Mouse (Mus musculus): ENCODE measurements at regions not wholly inside any gene's neighbourhood (a gene's known extent, or its start where the extent isn't known, plus 50 kb on each side); places are given as distances from the start of the nearest gene placed in this dataset.

- no peaks in the 10 kb centered on the region for H3K27me3 ChIP-seq
- ATAC-seq (ENCODE audit: low read depth) = no peak
- H3K36me3 ChIP-seq = no peaks in the 10 kb centered on the region
- H3K9ac ChIP-seq = no peak overlapping the region
- no peak for DNase-seq
- WGBS (ENCODE audit: insufficient replicate concordance) = 55% methylated on average over 5 of the region's 5 CpGs
- H3K27ac ChIP-seq = no peak overlapping the region
- H3K4me3 ChIP-seq (replicated peaks) = no peak overlapping the region
- H3K4me1 ChIP-seq (replicated peaks) = no peaks in the 10 kb centered on the region
- H3K4me2 ChIP-seq = no peak overlapping the region
- H3K9me3 ChIP-seq (replicated peaks) = no peaks in the 10 kb centered on the region
Measured at GRCm38 (mm10) chr9:101714805-101715204, 146.8 kb upstream of the 9630041A04Rik start.

- no peaks in the 10 kb centered on the region for H3K36me3 ChIP-seq
- no peak overlapping the region for H3K9ac ChIP-seq
- H3K4me1 ChIP-seq (replicated peaks) = no peaks in the 10 kb centered on the region
- no peaks in the 10 kb centered on the region for H3K27me3 ChIP-seq
- 60% methylated on average over 8 of the region's 8 CpGs for WGBS (ENCODE audit: insufficient replicate concordance)
- H3K4me3 ChIP-seq (replicated peaks) = no peak overlapping the region
- DNase-seq = no peak
- ATAC-seq (ENCODE audit: low read depth) = no peak
- H3K4me2 ChIP-seq = no peak overlapping the region
- H3K9me3 ChIP-seq (replicated peaks) = no peaks in the 10 kb centered on the region
- no peak overlapping the region for H3K27ac ChIP-seq
Measured at GRCm38 (mm10) chr9:101710611-101711071, 151.0 kb upstream of the 9630041A04Rik start.

GRCm38 (mm10) chr9:101700368-101700767 lies 161.3 kb upstream of the 9630041A04Rik start:
- Histone ChIP-seq H3K36me3 (no peaks in the 10 kb centered on the region), H3K4me1 (replicated peaks) (no peaks in the 10 kb centered on the region), H3K27me3 (no peaks in the 10 kb centered on the region), H3K9ac (no peak overlapping the region), H3K27ac (no peak overlapping the region), H3K9me3 (replicated peaks) (no peaks in the 10 kb centered on the region), H3K4me3 (replicated peaks) (no peak overlapping the region), H3K4me2 (no peak overlapping the region)
- 63% methylated on average over 7 of the region's 7 CpGs for WGBS (ENCODE audit: insufficient replicate concordance)
- DNase-seq = no peak
- ATAC-seq (ENCODE audit: low read depth) = no peak

GRCm38 (mm10) chr9:101694054-101694453 lies 167.6 kb upstream of the 9630041A04Rik start:
- Histone ChIP-seq H3K4me2 (no peak overlapping the region), H3K4me1 (replicated peaks) (no peaks in the 10 kb centered on the region), H3K27ac (no peak overlapping the region), H3K36me3 (no peaks in the 10 kb centered on the region), H3K9ac (no peak overlapping the region), H3K27me3 (no peaks in the 10 kb centered on the region), H3K4me3 (replicated peaks) (no peak overlapping the region), H3K9me3 (replicated peaks) (no peaks in the 10 kb centered on the region)
- WGBS (ENCODE audit: insufficient replicate concordance) = 68% methylated on average over 5 of the region's 5 CpGs
- no peak for DNase-seq
- ATAC-seq (ENCODE audit: low read depth) = no peak

GRCm38 (mm10) chr9:101691336-101691735 lies 170.3 kb upstream of the 9630041A04Rik start:
- Histone ChIP-seq H3K4me3 (replicated peaks) (no peak overlapping the region), H3K36me3 (no peaks in the 10 kb centered on the region), H3K27ac (no peak overlapping the region), H3K4me2 (no peak overlapping the region), H3K9ac (no peak overlapping the region), H3K9me3 (replicated peaks) (no peaks in the 10 kb centered on the region), H3K27me3 (no peaks in the 10 kb centered on the region), H3K4me1 (replicated peaks) (no peaks in the 10 kb centered on the region)
- no peak for ATAC-seq (ENCODE audit: low read depth)
- DNase-seq = no peak
- 68% methylated on average over 6 of the region's 6 CpGs for WGBS (ENCODE audit: insufficient replicate concordance)

GRCm38 (mm10) chr9:101690916-101691315 lies 170.7 kb upstream of the 9630041A04Rik start:
- no peak for ATAC-seq (ENCODE audit: low read depth)
- Histone ChIP-seq H3K4me3 (replicated peaks) (no peak overlapping the region), H3K27me3 (no peaks in the 10 kb centered on the region), H3K27ac (no peak overlapping the region), H3K36me3 (no peaks in the 10 kb centered on the region), H3K4me2 (no peak overlapping the region), H3K4me1 (replicated peaks) (no peaks in the 10 kb centered on the region), H3K9me3 (replicated peaks) (no peaks in the 10 kb centered on the region), H3K9ac (no peak overlapping the region)
- no peak for DNase-seq
- WGBS (ENCODE audit: insufficient replicate concordance) = 61% methylated on average over 7 of the region's 7 CpGs

- H3K36me3 ChIP-seq = no peaks in the 10 kb centered on the region
- no peaks in the 10 kb centered on the region for H3K9me3 ChIP-seq (replicated peaks)
- H3K4me1 ChIP-seq (replicated peaks) = no peaks in the 10 kb centered on the region
- DNase-seq (no peak), ATAC-seq (ENCODE audit: low read depth) (no peak)
- H3K27ac ChIP-seq = no peak overlapping the region
- H3K27me3 ChIP-seq = no peaks in the 10 kb centered on the region
- H3K9ac ChIP-seq = no peak overlapping the region
- no peak overlapping the region for H3K4me3 ChIP-seq (replicated peaks)
- WGBS (ENCODE audit: insufficient replicate concordance) = 27% methylated on average over 12 of the region's 12 CpGs
- no peak overlapping the region for H3K4me2 ChIP-seq
Measured at GRCm38 (mm10) chr9:101690402-101690861, 171.2 kb upstream of the 9630041A04Rik start.

GRCm38 (mm10) chr9:101689532-101690401 lies 171.9 kb upstream of the 9630041A04Rik start:
- DNase-seq (peak; percentile 22), ATAC-seq (ENCODE audit: low read depth) (no peak)
- Histone ChIP-seq H3K27me3 (no peaks in the 10 kb centered on the region), H3K4me2 (no peak overlapping the region), H3K36me3 (no peaks in the 10 kb centered on the region), H3K27ac (no peak overlapping the region), H3K4me3 (replicated peaks) (no peak overlapping the region), H3K9me3 (replicated peaks) (no peaks in the 10 kb centered on the region), H3K4me1 (replicated peaks) (no peaks in the 10 kb centered on the region), H3K9ac (no peak overlapping the region)
- 15% methylated on average over 11 of the region's 11 CpGs for WGBS (ENCODE audit: insufficient replicate concordance)

- Histone ChIP-seq H3K9me3 (replicated peaks) (no peaks in the 10 kb centered on the region), H3K27me3 (no peaks in the 10 kb centered on the region), H3K4me3 (replicated peaks) (no peak overlapping the region), H3K4me2 (no peak overlapping the region), H3K36me3 (no peaks in the 10 kb centered on the region), H3K4me1 (replicated peaks) (no peaks in the 10 kb centered on the region), H3K9ac (no peak overlapping the region), H3K27ac (no peak overlapping the region)
- 57% methylated on average over 6 of the region's 6 CpGs for WGBS (ENCODE audit: insufficient replicate concordance)
- ATAC-seq (ENCODE audit: low read depth) = no peak
- DNase-seq = no peak
Measured at GRCm38 (mm10) chr9:101687226-101687625, 174.4 kb upstream of the 9630041A04Rik start.

- Histone ChIP-seq H3K9me3 (replicated peaks) (no peaks in the 10 kb centered on the region), H3K36me3 (no peaks in the 10 kb centered on the region), H3K27ac (no peak overlapping the region), H3K4me2 (no peak overlapping the region), H3K4me3 (replicated peaks) (no peak overlapping the region), H3K9ac (no peak overlapping the region), H3K4me1 (replicated peaks) (no peaks in the 10 kb centered on the region), H3K27me3 (no peaks in the 10 kb centered on the region)
- DNase-seq (no peak), ATAC-seq (ENCODE audit: low read depth) (no peak)
- 52% methylated on average over 2 of the region's 2 CpGs for WGBS (ENCODE audit: insufficient replicate concordance)
Measured at GRCm38 (mm10) chr9:101677563-101677962, 184.1 kb upstream of the 9630041A04Rik start.

GRCm38 (mm10) chr9:101670111-101670510 lies 191.5 kb upstream of the 9630041A04Rik start:
- no peak overlapping the region for H3K4me2 ChIP-seq
- H3K27me3 ChIP-seq = no peaks in the 10 kb centered on the region
- H3K36me3 ChIP-seq = no peaks in the 10 kb centered on the region
- no peaks in the 10 kb centered on the region for H3K4me1 ChIP-seq (replicated peaks)
- no peak overlapping the region for H3K9ac ChIP-seq
- H3K27ac ChIP-seq = no peak overlapping the region
- ATAC-seq (ENCODE audit: low read depth) (no peak), DNase-seq (no peak)
- H3K4me3 ChIP-seq (replicated peaks) = no peak overlapping the region
- H3K9me3 ChIP-seq (replicated peaks) = no peaks in the 10 kb centered on the region
- 20% methylated on average over 1 of the region's 1 CpGs for WGBS (ENCODE audit: insufficient replicate concordance)

GRCm38 (mm10) chr9:101649816-101650215 lies 211.8 kb upstream of the 9630041A04Rik start:
- Histone ChIP-seq H3K4me1 (replicated peaks) (no peaks in the 10 kb centered on the region), H3K27me3 (no peaks in the 10 kb centered on the region), H3K36me3 (no peaks in the 10 kb centered on the region), H3K27ac (no peak overlapping the region), H3K4me2 (no peak overlapping the region), H3K9me3 (replicated peaks) (no peaks in the 10 kb centered on the region), H3K9ac (no peak overlapping the region), H3K4me3 (replicated peaks) (no peak overlapping the region)
- DNase-seq = no peak
- ATAC-seq (ENCODE audit: low read depth) = no peak
- WGBS (ENCODE audit: insufficient replicate concordance) = 65% methylated on average over 5 of the region's 5 CpGs

All from liver, embryonic 13.5 days (tissue).